Mouse (Mus musculus) CH12.LX (cell line): ENCODE data around the gene Fam117a. TPM values are rescaled to one million over a fixed set of nuclear protein-coding genes. Genes with fewer than 3 reads are reported as not detected.
A peak's percentile ranks its signal among the peaks of the same experiment; 100 is the strongest.

Experiments
- DNase-seq: peaks from one replicate; pipeline ENCODE4 v3.0.0-alpha.2; 2013; ENCODE audit errors: extremely low read depth
- H3K27ac ChIP-seq: 2 replicates; pipeline ENCODE4 v1.5.1; 2012; ENCODE audit warnings: low read depth, mild to moderate bottlenecking, control low read depth, moderate library complexity; ENCODE audit not compliant: insufficient read depth
- H3K27me3 ChIP-seq: replicated peaks from 2 replicates; pipeline ENCODE3; 2012; ENCODE audit warnings: inconsistent platforms
- H3K36me3 ChIP-seq, 2 experiments: replicated peaks in 1 of 2; 2 replicates each; pipeline versions ENCODE3 to v1.6.1; 2012; ENCODE audit warnings: inconsistent platforms in 1 of 2, low read length in 1 of 2, mild to moderate bottlenecking in 1 of 2, mixed read lengths in 1 of 2, moderate library complexity in 1 of 2; ENCODE audit not compliant: control insufficient read depth in 1 of 2, insufficient read depth in 1 of 2
- H3K4me1 ChIP-seq, 2 experiments: 2 replicates each; pipeline ENCODE4 v1.6.1; 2012; ENCODE audit warnings: inconsistent platforms in 1 of 2, moderate library complexity in 1 of 2; ENCODE audit not compliant: insufficient read depth in 2 of 2, control insufficient read depth in 1 of 2
- H3K4me2 ChIP-seq: 2 replicates; pipeline ENCODE4 v1.6.1; 2012; ENCODE audit warnings: low read depth, mild to moderate bottlenecking, control low read depth; ENCODE audit not compliant: poor library complexity, insufficient read depth, severe bottlenecking
- H3K4me3 ChIP-seq, 3 experiments: fragments of 150-350 bp in 1 of 3; sonication (generic) in 1 of 3; replicated peaks in 1 of 3; 2 replicates each; pipeline versions ENCODE3 to v1.5.1; 2011 to 2012; ENCODE audit warnings: low read depth in 2 of 3, low read length in 2 of 3, mild to moderate bottlenecking in 2 of 3, moderate library complexity in 2 of 3, control low read depth in 1 of 3, improper control_type of control experiment in 1 of 3, inconsistent platforms in 1 of 3, mixed read lengths in 1 of 3; ENCODE audit not compliant: poor library complexity in 1 of 3
- H3K79me2 ChIP-seq: replicated peaks from 2 replicates; pipeline ENCODE4 v1.6.1; 2012; ENCODE audit warnings: mild to moderate bottlenecking, moderate library complexity; ENCODE audit not compliant: control insufficient read depth, poor library complexity, insufficient read depth, severe bottlenecking; ENCODE audit errors: extremely low read depth
- H3K9ac ChIP-seq: 2 replicates; pipeline ENCODE4 v1.6.1; 2012; ENCODE audit warnings: low read depth, mild to moderate bottlenecking, control low read depth, moderate library complexity; ENCODE audit not compliant: insufficient read depth
- H3K9me3 ChIP-seq: replicated peaks from 2 replicates; pipeline ENCODE3; 2012; ENCODE audit warnings: low read length, inconsistent platforms, mixed read lengths
- BHLHE40 ChIP-seq: IDR thresholded peaks from 2 replicates; pipeline ENCODE4 v1.6.1; 2011; ENCODE audit warnings: mild to moderate bottlenecking, low read depth, low read length, improper control_type of control experiment
- CHD1 ChIP-seq: IDR thresholded peaks from 2 replicates; pipeline ENCODE4 v1.6.1; 2012; ENCODE audit warnings: low read depth, low read length, improper control_type of control experiment, inconsistent platforms
- CHD2 ChIP-seq: IDR thresholded peaks from 2 replicates; pipeline ENCODE4 v1.6.1; 2011; ENCODE audit warnings: low read length, improper control_type of control experiment
- CTCF ChIP-seq, 2 experiments: IDR thresholded peaks in 1 of 2; conservative IDR thresholded peaks in 1 of 2; 2 replicates each; pipeline ENCODE4 v1.5.1; 2011 to 2012; ENCODE audit warnings: low read depth in 2 of 2, low read length in 2 of 2, improper control_type of control experiment in 1 of 2, inconsistent platforms in 1 of 2, mild to moderate bottlenecking in 1 of 2, moderate library complexity in 1 of 2
- E2F4 ChIP-seq: IDR thresholded peaks from 2 replicates; pipeline ENCODE4 v1.6.1; 2011; ENCODE audit warnings: low read depth, low read length, improper control_type of control experiment; ENCODE audit not compliant: insufficient replicate concordance
- ELF1 ChIP-seq: IDR thresholded peaks from 2 replicates; pipeline ENCODE4 v1.6.1; 2014; ENCODE audit warnings: low read depth, mild to moderate bottlenecking, inconsistent platforms, low read length, improper control_type of control experiment
- EP300 ChIP-seq: IDR thresholded peaks from 2 replicates; pipeline ENCODE4 v1.6.1; 2011; ENCODE audit warnings: low read length, improper control_type of control experiment
- ETS1 ChIP-seq: conservative IDR thresholded peaks from 2 replicates; pipeline ENCODE4 v1.6.1; 2012; ENCODE audit warnings: low read depth, mild to moderate bottlenecking, inconsistent platforms, low read length, improper control_type of control experiment, moderate library complexity
- GABPA ChIP-seq: IDR thresholded peaks from 2 replicates; pipeline ENCODE4 v1.6.1; 2012; ENCODE audit warnings: low read depth, low read length, improper control_type of control experiment, inconsistent platforms; ENCODE audit not compliant: insufficient replicate concordance
- HCFC1 ChIP-seq: IDR thresholded peaks from 2 replicates; pipeline ENCODE4 v1.6.1; 2012; ENCODE audit warnings: low read depth, mild to moderate bottlenecking, inconsistent platforms, low read length, improper control_type of control experiment
- IRF4 ChIP-seq: IDR thresholded peaks from 2 replicates; pipeline ENCODE4 v1.6.1; 2014; ENCODE audit warnings: low read depth, mild to moderate bottlenecking, inconsistent platforms, low read length, improper control_type of control experiment
- JUN ChIP-seq: IDR thresholded peaks from 2 replicates; pipeline ENCODE4 v1.6.1; 2011; ENCODE audit warnings: low read depth, mild to moderate bottlenecking, low read length, improper control_type of control experiment, moderate library complexity; ENCODE audit not compliant: insufficient read depth
- JUND ChIP-seq: conservative IDR thresholded peaks from 2 replicates; pipeline ENCODE4 v1.6.1; 2011; ENCODE audit warnings: low read depth, low read length, improper control_type of control experiment
- KAT2A ChIP-seq: IDR thresholded peaks from 2 replicates; pipeline ENCODE4 v1.6.1; 2012; ENCODE audit warnings: low read length, improper control_type of control experiment, inconsistent platforms; ENCODE audit not compliant: insufficient replicate concordance
- MAFK ChIP-seq: IDR thresholded peaks from 2 replicates; pipeline ENCODE4 v1.6.1; 2011; ENCODE audit warnings: low read length, improper control_type of control experiment; ENCODE audit not compliant: insufficient replicate concordance
- MAX ChIP-seq: IDR thresholded peaks from 2 replicates; pipeline ENCODE4 v1.6.1; 2011; ENCODE audit warnings: low read length, improper control_type of control experiment
- MAZ ChIP-seq: IDR thresholded peaks from 2 replicates; pipeline ENCODE4 v1.6.1; 2012; ENCODE audit warnings: low read depth, mild to moderate bottlenecking, inconsistent platforms, low read length, improper control_type of control experiment, moderate library complexity
- MEF2A ChIP-seq: IDR thresholded peaks from 2 replicates; pipeline ENCODE4 v1.6.1; 2014; ENCODE audit warnings: low read depth, mild to moderate bottlenecking, inconsistent platforms, low read length, improper control_type of control experiment, borderline replicate concordance
- MXI1 ChIP-seq: IDR thresholded peaks from 2 replicates; pipeline ENCODE4 v1.6.1; 2011; ENCODE audit warnings: mild to moderate bottlenecking, low read depth, low read length, improper control_type of control experiment
- MYC ChIP-seq: IDR thresholded peaks from 2 replicates; pipeline ENCODE4 v1.6.1; 2011; ENCODE audit warnings: low read depth, mild to moderate bottlenecking, improper control_type of control experiment, low read length
- NELFE ChIP-seq: IDR thresholded peaks from 2 replicates; pipeline ENCODE4 v1.6.1; 2011; ENCODE audit warnings: low read depth, low read length, improper control_type of control experiment
- NRF1 ChIP-seq: IDR thresholded peaks from 2 replicates; pipeline ENCODE4 v1.6.1; 2014; ENCODE audit warnings: low read depth, mild to moderate bottlenecking, inconsistent platforms, low read length, improper control_type of control experiment, moderate library complexity
- PAX5 ChIP-seq: IDR thresholded peaks from 2 replicates; pipeline ENCODE4 v1.6.1; 2012; ENCODE audit warnings: low read length, inconsistent platforms, mixed read lengths
- POLR2A ChIP-seq: IDR thresholded peaks from 2 replicates; pipeline ENCODE4 v1.6.1; 2011; ENCODE audit warnings: low read depth, mild to moderate bottlenecking, improper control_type of control experiment, low read length
- POLR2AphosphoS2 ChIP-seq: IDR thresholded peaks from 2 replicates; pipeline ENCODE4 v1.6.1; 2011; ENCODE audit warnings: low read depth, low read length, improper control_type of control experiment
- RAD21 ChIP-seq: IDR thresholded peaks from 2 replicates; pipeline ENCODE4 v1.6.1; 2011; ENCODE audit warnings: low read depth, mild to moderate bottlenecking, low read length, improper control_type of control experiment, moderate library complexity
- RCOR1 ChIP-seq: conservative IDR thresholded peaks from 2 replicates; pipeline ENCODE4 v1.6.1; 2012; ENCODE audit warnings: low read depth, mild to moderate bottlenecking, inconsistent platforms, low read length, improper control_type of control experiment
- SIN3A ChIP-seq: IDR thresholded peaks from 2 replicates; pipeline ENCODE4 v1.6.1; 2012; ENCODE audit warnings: low read length, improper control_type of control experiment, inconsistent platforms
- SMC3 ChIP-seq: IDR thresholded peaks from 2 replicates; pipeline ENCODE4 v1.6.1; 2011; ENCODE audit warnings: low read depth, low read length, improper control_type of control experiment
- TBP ChIP-seq: conservative IDR thresholded peaks from 2 replicates; pipeline ENCODE4 v1.6.1; 2011; ENCODE audit warnings: low read depth, low read length, improper control_type of control experiment
- TCF12 ChIP-seq: IDR thresholded peaks from 2 replicates; pipeline ENCODE4 v1.6.1; 2014; ENCODE audit warnings: low read depth, mild to moderate bottlenecking, inconsistent platforms, low read length, improper control_type of control experiment
- UBTF ChIP-seq: IDR thresholded peaks from 2 replicates; pipeline ENCODE4 v1.6.1; 2012; ENCODE audit warnings: low read depth, mild to moderate bottlenecking, inconsistent platforms, low read length, improper control_type of control experiment, moderate library complexity
- USF1 ChIP-seq: IDR thresholded peaks from 2 replicates; pipeline ENCODE4 v1.6.1; 2014; ENCODE audit warnings: low read depth, mild to moderate bottlenecking, inconsistent platforms, low read length, improper control_type of control experiment
- USF2 ChIP-seq: conservative IDR thresholded peaks from 2 replicates; pipeline ENCODE4 v1.6.1; 2011; ENCODE audit warnings: low read depth, low read length, improper control_type of control experiment
- ZC3H11A ChIP-seq: IDR thresholded peaks from 2 replicates; pipeline ENCODE4 v1.6.1; 2012; ENCODE audit warnings: low read depth, mild to moderate bottlenecking, inconsistent platforms, low read length, improper control_type of control experiment
- ZKSCAN1 ChIP-seq: IDR thresholded peaks from 2 replicates; pipeline ENCODE4 v1.6.1; 2012; ENCODE audit warnings: low read depth, inconsistent platforms, low read length, improper control_type of control experiment, borderline replicate concordance
- ZMIZ1 ChIP-seq: IDR thresholded peaks from 2 replicates; pipeline ENCODE4 v1.6.1; 2012; ENCODE audit warnings: low read depth, mild to moderate bottlenecking, inconsistent platforms, low read length, improper control_type of control experiment
- ZNF384 ChIP-seq: IDR thresholded peaks from 2 replicates; pipeline ENCODE4 v1.6.1; 2012; ENCODE audit warnings: low read depth, low read length, improper control_type of control experiment, inconsistent platforms
- dilution Hi-C: fragments of 300-500 bp; cut with MboI; formaldehyde crosslinking; loops from 2 replicates; pipeline ENCODE4 v1.14.3; 2020; ENCODE audit warnings: low sequenced_read_pairs; ENCODE audit not compliant: extremely low pct_unique_long_range_greater_than_20kb, extremely low pct_ligation_motif_present
- in situ Hi-C: fragments of 300-500 bp; cut with MboI; formaldehyde crosslinking; loops from 3 replicates; pipeline ENCODE4 v1.14.3; 2019; ENCODE audit warnings: low sequenced_read_pairs, low pct_ligation_motif_present, low pct_unique_long_range_greater_than_20kb, mixed read lengths
- polyA plus RNA-seq: library from polyadenylated mRNA; unstranded; fragments of >175 nt; gene quantifications from 2 replicates; pipeline ENCODE4 v1.2.1, GENCODE M21; 2012; ENCODE audit warnings: low read depth; ENCODE audit not compliant: insufficient read length
- total RNA-seq, 2 experiments: library from RNA; depleted of rRNA; stranded (reverse); fragments of 300-350 nt in 1 of 2; fragments of >200 nt in 1 of 2; gene quantifications; 2 replicates each; pipeline ENCODE4 v1.2.3; 2012 to 2014

Fam117a gene
- total and polyA plus RNA-seq, 3 experiments: 0.54 to 2.2 (median 0.91) TPM

- dilution Hi-C loops: no loop called here
Measured at GRCm38 (mm10) chr11:95310648-95311424, 26.0 kb upstream of the Fam117a start.

GRCm38 (mm10) chr11:95311425-95311807 lies 25.4 kb upstream of the Fam117a start:
- Histone ChIP-seq H3K4me1 (peaks cover 5 to 27% of the 10 kb centered on the region in 2 experiments; a peak in 3 of 4 replicates), H3K9ac (peak overlapping the region; percentile 85), H3K27me3 (no peaks in the 10 kb centered on the region), H3K4me2 (peak overlapping the region; percentile 91), H3K27ac (no peak overlapping the region), H3K9me3 (no peaks in the 10 kb centered on the region), H3K36me3 (peaks cover 0 to 15% of the 10 kb centered on the region in 2 experiments), H3K4me3 (peak overlapping the region; percentile 69 to 99 (median 85)), H3K79me2 (peaks cover 30% of the 10 kb centered on the region)
- TF ChIP-seq KAT2A (no peak), USF2 (no peak), CHD1 (no peak), UBTF (no peak), HCFC1 (no peak), CHD2 (no peak), JUND (no peak), POLR2A (no peak), IRF4 (no peak), ZKSCAN1 (no peak)
- no peak for DNase-seq
- in situ Hi-C loops (no loop called here), dilution Hi-C loops (no loop called here)

More at GRCm38 (mm10) chr11:95310648-95311424, 26.0 kb upstream of the Fam117a start:
- in situ Hi-C loops: no loop called here
- Histone ChIP-seq H3K4me1 (peaks cover 5 to 27% of the 10 kb centered on the region in 2 experiments; a peak in 3 of 4 replicates), H3K27ac (peak overlapping the region; percentile 29; the same call in 1 of the 2 replicates), H3K27me3 (no peaks in the 10 kb centered on the region), H3K79me2 (peaks cover 35% of the 10 kb centered on the region), H3K4me2 (peak overlapping the region; percentile 91), H3K36me3 (peaks cover 5 to 21% of the 10 kb centered on the region in 2 experiments), H3K9ac (peak overlapping the region; percentile 85), H3K4me3 (peak overlapping the region; percentile 69 to 99 (median 85)), H3K9me3 (no peaks in the 10 kb centered on the region)
- no peak for TF ChIP-seq ZKSCAN1
- TF ChIP-seq RCOR1: no peak
- no peak for TF ChIP-seq USF1
- TF ChIP-seq MXI1: peak; percentile 62; the same call in 1 of the 2 replicates
- no peak for TF ChIP-seq ZC3H11A
- TF ChIP-seq CHD2: peak; percentile 55; the same call in 1 of the 2 replicates
- TF ChIP-seq ZNF384: no peak; the same call in 1 of the 2 replicates
- TF ChIP-seq E2F4: no peak
- no peak for TF ChIP-seq TCF12
- no peak for TF ChIP-seq MEF2A
- no peak for TF ChIP-seq RAD21
- TF ChIP-seq SIN3A: peak; percentile 1
- no peak for TF ChIP-seq HCFC1
- peak; percentile 53; the same call in 1 of the 2 replicates for TF ChIP-seq MAX
- no peak for TF ChIP-seq ZMIZ1
- no peak; the same call in 1 of the 2 replicates for TF ChIP-seq ETS1
- TF ChIP-seq POLR2A: no peak
- no peak for TF ChIP-seq PAX5
- TF ChIP-seq SMC3: no peak
- no peak for TF ChIP-seq MAFK
- no peak for TF ChIP-seq NRF1
- 0 out of 2 replicates have a peak, but pooled peaks have one; percentile 16 for TF ChIP-seq MAZ
- no peak for TF ChIP-seq IRF4
- TF ChIP-seq BHLHE40: no peak
- no peak for TF ChIP-seq ELF1
- TF ChIP-seq JUN: no peak
- no peak; the same call in 1 of the 2 replicates for TF ChIP-seq JUND
- TF ChIP-seq CTCF (conservative IDR thresholded peaks at IDR 0.05 in 1 of 2, IDR thresholded peaks at IDR 0.05 in 1 of 2; ENCODE audit: low read depth in 2 of 2, low read length in 2 of 2): no peak
- TF ChIP-seq CHD1: peak; percentile 93
- TF ChIP-seq UBTF: 0 out of 2 replicates have a peak, but pooled peaks have one; percentile 54
- no peak for TF ChIP-seq MYC
- no peak for TF ChIP-seq GABPA
- TF ChIP-seq POLR2AphosphoS2: no peak
- peak; percentile 6; the same call in 1 of the 2 replicates for TF ChIP-seq EP300
- TF ChIP-seq KAT2A: no peak
- no peak; the same call in 1 of the 2 replicates for TF ChIP-seq NELFE
- TF ChIP-seq TBP: no peak
- no peak for TF ChIP-seq USF2
- no peak for DNase-seq
